Mouse (Mus musculus) kidney, postnatal 4 days (tissue): ENCODE data around the gene Hist3h2ba.

ENCODE experiments used
- DNase-seq, 2 experiments: peaks; one replicate each; pipeline ENCODE4 v3.0.0; 2021; ENCODE audit warnings: mixed read lengths in 2 of 2

Hist3h2ba gene

GRCm38 (mm10) chr11:58939088-58939439, 9.7 kb upstream of the Hist3h2ba start:
- DNase-seq, result no peak

GRCm38 (mm10) chr11:58944136-58944535, 4.6 kb upstream of the Hist3h2ba start:
- DNase-seq, result no peak

- DNase-seq, result no peak
Measured at GRCm38 (mm10) chr11:58947306-58947705, 1.4 kb upstream of the Hist3h2ba start.

- peak; percentile 41 to 54 for DNase-seq
Measured at GRCm38 (mm10) chr11:58947798-58948528, 757 bp upstream of the Hist3h2ba start.

- DNase-seq, result peak; percentile 40 to 55
Measured at GRCm38 (mm10) chr11:58949480-58950431, 1.0 kb downstream of the Hist3h2ba start.

- no peak for DNase-seq
Measured at GRCm38 (mm10) chr11:58951210-58951609, 2.5 kb downstream of the Hist3h2ba start.

- DNase-seq, result peak in 1 of 2 experiments; percentile 39
Measured at GRCm38 (mm10) chr11:58953351-58954169, 4.8 kb downstream of the Hist3h2ba start.

GRCm38 (mm10) chr11:58954170-58954419, 5.4 kb downstream of the Hist3h2ba start:
- DNase-seq, result peak in 1 of 2 experiments; percentile 65

GRCm38 (mm10) chr11:58954420-58955142, 5.9 kb downstream of the Hist3h2ba start, which contains the start of the genes Hist3h2a and Trim17:
Gene Hist3h2a (plus strand): TSS chr11:58954685.
Gene Trim17 (plus strand): TSS chr11:58954685.
- peak; percentile 88 to 94 for DNase-seq

GRCm38 (mm10) chr11:58955143-58955867, 6.6 kb downstream of the Hist3h2ba start:
- peak; percentile 44 to 59 for DNase-seq

- DNase-seq, result no peak
Measured at GRCm38 (mm10) chr11:58955868-58956257, 7.1 kb downstream of the Hist3h2ba start.

GRCm38 (mm10) chr11:58957226-58957914, 8.7 kb downstream of the Hist3h2ba start:
- no peak for DNase-seq

- DNase-seq, result no peak
Measured at GRCm38 (mm10) chr11:58958536-58958935, 9.8 kb downstream of the Hist3h2ba start.

GRCm38 (mm10) chr11:58959186-58959825, 10.6 kb downstream of the Hist3h2ba start:
- DNase-seq, result no peak

GRCm38 (mm10) chr11:58959921-58960465, 11.3 kb downstream of the Hist3h2ba start:
- DNase-seq, result peak; percentile 80 to 87

GRCm38 (mm10) chr11:58961364-58962177, 12.9 kb downstream of the Hist3h2ba start:
- peak in 1 of 2 experiments; percentile 28 for DNase-seq

- DNase-seq, result peak; percentile 68 to 80
Measured at GRCm38 (mm10) chr11:58963543-58963942, 14.8 kb downstream of the Hist3h2ba start.

- no peak for DNase-seq
Measured at GRCm38 (mm10) chr11:58964216-58964615, 15.5 kb downstream of the Hist3h2ba start.
